Mouse (Mus musculus) fat pad, adult 2 months (tissue): ENCODE measurements around the gene Daam1.
A peak's percentile ranks its signal among the peaks of the same experiment; 100 is the strongest.

Source experiments
- DNase-seq: peaks from one replicate; pipeline ENCODE4 v3.0.0-alpha.2; 2011; ENCODE audit warnings: low read depth, low spot score; ENCODE audit errors: extremely low read depth

Daam1 gene

GRCm38 (mm10) chr12:71859096-71859495, 28.2 kb downstream of the Daam1 start:
- DNase-seq = no peak

- peak; percentile 51 for DNase-seq
Observed at GRCm38 (mm10) chr12:71863846-71864543, 33.1 kb downstream of the Daam1 start.

- peak; percentile 70 for DNase-seq
Observed at GRCm38 (mm10) chr12:71864544-71864897, 33.6 kb downstream of the Daam1 start.

GRCm38 (mm10) chr12:71865937-71866336, 35.1 kb downstream of the Daam1 start:
- no peak for DNase-seq

- DNase-seq = no peak
Observed at GRCm38 (mm10) chr12:71867345-71868240, 36.7 kb downstream of the Daam1 start.

GRCm38 (mm10) chr12:71870644-71871043, 39.8 kb downstream of the Daam1 start:
- no peak for DNase-seq

GRCm38 (mm10) chr12:71872330-71872729, 41.5 kb downstream of the Daam1 start:
- DNase-seq = no peak

- DNase-seq = no peak
Observed at GRCm38 (mm10) chr12:71874561-71874960, 43.7 kb downstream of the Daam1 start.

- no peak for DNase-seq
Observed at GRCm38 (mm10) chr12:71874984-71875383, 44.1 kb downstream of the Daam1 start.

GRCm38 (mm10) chr12:71875761-71876489, 45.0 kb downstream of the Daam1 start:
- no peak for DNase-seq

- no peak for DNase-seq
Observed at GRCm38 (mm10) chr12:71880987-71881386, 50.1 kb downstream of the Daam1 start.

GRCm38 (mm10) chr12:71881477-71881876, 50.6 kb downstream of the Daam1 start:
- no peak for DNase-seq

- DNase-seq = no peak
Observed at GRCm38 (mm10) chr12:71883066-71883711, 52.3 kb downstream of the Daam1 start.

- DNase-seq = peak; percentile 82
Observed at GRCm38 (mm10) chr12:71885170-71885574, 54.3 kb downstream of the Daam1 start.

- no peak for DNase-seq
Observed at GRCm38 (mm10) chr12:71885717-71886116, 54.8 kb downstream of the Daam1 start.

- no peak for DNase-seq
Observed at GRCm38 (mm10) chr12:71886406-71886805, 55.5 kb downstream of the Daam1 start.

- DNase-seq = no peak
Observed at GRCm38 (mm10) chr12:71886941-71887340, 56.1 kb downstream of the Daam1 start.

- DNase-seq = no peak
Observed at GRCm38 (mm10) chr12:71888370-71888769, 57.5 kb downstream of the Daam1 start.

- DNase-seq = no peak
Observed at GRCm38 (mm10) chr12:71889266-71889665, 58.4 kb downstream of the Daam1 start.

- no peak for DNase-seq
Observed at GRCm38 (mm10) chr12:71890282-71890681, 59.4 kb downstream of the Daam1 start.
